Mouse (Mus musculus) layer of hippocampus, postnatal 36 days (tissue): ENCODE measurements at regions not wholly inside any gene's neighbourhood (a gene's known extent, or its start where the extent isn't known, plus 50 kb on each side); places are given as distances from the start of the nearest gene placed in this dataset.

Experiments
- DNase-seq, 2 experiments: peaks; one replicate each; pipeline ENCODE4 v3.0.0; 2022

- DNase-seq = no peak
These were observed 151.8 kb upstream of the Masp1 start for GRCm38 (mm10) chr16:23672375-23672774.

- DNase-seq = no peak
These were observed 149.5 kb upstream of the Masp1 start for GRCm38 (mm10) chr16:23670161-23670560.

GRCm38 (mm10) chr16:23669651-23670050 lies 149.0 kb upstream of the Masp1 start:
- DNase-seq = peak; percentile 23 to 29
